Mouse (Mus musculus): ENCODE measurements around the gene Trpc5. TPM values are rescaled to one million over a fixed set of nuclear protein-coding genes. Genes with fewer than 3 reads are reported as not detected.
A peak's percentile ranks its signal among the peaks of the same experiment; 100 is the strongest.

Trpc5 gene
- total and polyA plus RNA-seq, 2 experiments from 2014 or later, result 3.8 to 17.5 TPM

DNA sequence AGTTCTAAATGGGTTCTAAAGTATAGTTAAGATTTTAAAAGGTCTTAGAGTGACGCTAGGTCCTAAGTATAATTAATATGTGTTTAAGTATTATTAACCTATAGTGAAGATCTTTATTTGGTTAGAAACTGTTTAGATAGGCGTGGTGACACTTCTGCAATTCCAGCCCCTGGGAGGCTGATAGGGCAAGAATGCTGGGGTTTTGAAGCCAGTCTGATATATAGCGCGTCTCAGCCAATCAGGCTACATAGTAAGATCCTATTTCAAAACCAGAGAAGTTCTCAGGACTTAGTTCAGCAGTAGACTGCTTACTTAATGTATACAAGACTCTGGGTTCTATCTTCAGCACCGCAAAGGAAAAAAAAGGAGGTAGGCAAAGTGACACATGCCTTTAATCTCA is 231.7 kb downstream of the Trpc5 start, which contains the start of gene Trpc5os:
TSS of gene Trpc5os (plus strand) at position 301 of the 400 bp plus-strand sequence.
- 86% methylated on average over 5 of the region's 5 CpGs for WGBS
- H3K27ac ChIP-seq (ENCODE audit: low read depth, low read length), result no peak within 1 kb of the TSS
- no peak for TF ChIP-seq CTCF (IDR thresholded peaks at IDR 0.05; ENCODE audit: low read depth)
- DNase-seq (no peak), ATAC-seq (no peak)
- no peaks in the 10 kb centered on the region for H3K36me3 ChIP-seq (ENCODE audit: insufficient read depth)
- no peak within 1 kb of the TSS for H3K9ac ChIP-seq
- no peaks in the 10 kb centered on the region for H3K9me3 ChIP-seq (ENCODE audit: low read length)
- no peak within 1 kb of the TSS for H3K4me2 ChIP-seq (ENCODE audit: low read depth)
- no peak within 1 kb of the TSS for H3K4me3 ChIP-seq (ENCODE audit: low read depth, low read length)
- no peaks in the 10 kb centered on the region for H3K4me1 ChIP-seq (ENCODE audit: insufficient read depth)
- no peaks in the 10 kb centered on the region for H3K27me3 ChIP-seq (ENCODE audit: insufficient read depth, low read length)

DNA sequence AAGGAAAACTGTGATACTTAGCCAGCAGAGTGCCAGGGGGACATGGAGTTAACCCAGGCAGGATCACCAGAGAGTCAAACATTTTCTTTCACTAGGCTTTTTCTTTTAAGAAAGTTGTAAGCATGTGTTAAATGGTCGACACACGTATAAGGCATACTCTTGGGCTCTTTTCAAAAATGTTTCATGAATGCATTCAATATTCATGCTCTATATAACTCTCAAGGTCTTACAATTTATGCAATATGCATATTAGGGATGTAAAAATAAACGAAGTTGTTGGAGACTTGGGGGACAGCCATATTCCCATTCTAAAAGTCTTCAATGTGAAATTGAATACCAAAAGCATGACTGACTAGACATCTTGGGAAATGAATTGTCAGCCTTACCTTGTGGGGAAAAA is 264.1 kb downstream of the Trpc5 start:
- no peaks in the 10 kb centered on the region for H3K4me1 ChIP-seq (ENCODE audit: insufficient read depth)
- H3K4me3 ChIP-seq (ENCODE audit: low read depth, low read length), result no peak overlapping the region
- DNase-seq, result no peak
- no peak overlapping the region for H3K9ac ChIP-seq
- TF ChIP-seq CTCF (IDR thresholded peaks at IDR 0.05; ENCODE audit: low read depth), result no peak
- no peak overlapping the region for H3K27ac ChIP-seq (ENCODE audit: low read depth, low read length)
- WGBS, result 69% methylated on average over 3 of the region's 3 CpGs
- H3K9me3 ChIP-seq (ENCODE audit: low read length), result no peaks in the 10 kb centered on the region
- ATAC-seq, result peak; percentile 51; the same call in 1 of the 2 replicates
- H3K4me2 ChIP-seq (ENCODE audit: low read depth), result no peak overlapping the region
- no peaks in the 10 kb centered on the region for H3K36me3 ChIP-seq (ENCODE audit: insufficient read depth)
- H3K27me3 ChIP-seq (ENCODE audit: insufficient read depth, low read length), result no peaks in the 10 kb centered on the region

DNA sequence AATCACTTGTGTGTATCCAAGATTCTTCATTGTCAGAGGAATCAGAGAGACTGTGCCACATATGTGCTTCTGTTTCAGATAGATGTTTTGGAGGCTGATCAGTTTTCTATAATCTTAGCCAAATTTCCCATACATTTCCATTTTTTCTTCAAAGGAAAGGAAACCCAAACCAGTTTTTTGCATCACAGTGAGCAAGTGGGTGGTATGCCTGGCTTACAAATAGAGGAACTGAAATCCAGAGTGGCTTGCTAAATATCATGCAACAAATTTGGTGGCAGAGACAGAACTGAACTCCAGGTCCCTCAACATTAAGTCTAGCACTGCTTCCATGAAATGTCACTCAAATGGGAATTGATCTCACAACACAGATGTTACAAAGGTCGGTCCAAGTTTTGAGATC is 266.9 kb downstream of the Trpc5 start:
- ATAC-seq, result peak; percentile 16; the same call in 1 of the 2 replicates

DNA sequence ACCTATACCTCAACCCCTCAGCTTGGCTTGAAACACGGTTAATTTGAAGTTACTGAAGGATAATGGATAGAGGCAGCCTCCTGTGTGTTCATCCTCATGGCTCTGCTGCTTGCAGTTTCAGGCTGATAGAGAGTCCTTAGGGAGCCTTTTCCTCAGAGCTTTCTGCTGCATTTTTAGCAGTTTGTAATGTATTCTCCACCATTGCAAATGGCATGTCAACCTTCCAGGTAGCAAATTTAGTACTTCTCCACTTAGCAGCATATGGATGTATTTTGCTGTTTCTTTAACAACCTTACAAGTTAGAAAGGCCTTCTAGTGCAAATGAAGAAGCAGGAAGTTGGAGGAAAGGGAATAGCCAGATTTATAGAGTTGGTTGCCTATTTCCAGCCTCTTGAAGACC is 267.7 kb downstream of the Trpc5 start:
- WGBS, result 38% methylated on average over 1 of the region's 1 CpGs
- H3K9me3 ChIP-seq (ENCODE audit: low read length), result no peaks in the 10 kb centered on the region
- no peak overlapping the region for H3K27ac ChIP-seq (ENCODE audit: low read depth, low read length)
- H3K9ac ChIP-seq, result no peak overlapping the region
- no peak overlapping the region for H3K4me3 ChIP-seq (ENCODE audit: low read depth, low read length)
- no peak overlapping the region for H3K4me2 ChIP-seq (ENCODE audit: low read depth)
- H3K36me3 ChIP-seq (ENCODE audit: insufficient read depth), result no peaks in the 10 kb centered on the region
- TF ChIP-seq CTCF (IDR thresholded peaks at IDR 0.05; ENCODE audit: low read depth), result no peak
- H3K27me3 ChIP-seq (ENCODE audit: insufficient read depth, low read length), result no peaks in the 10 kb centered on the region
- ATAC-seq (peak; percentile 14; the same call in 1 of the 2 replicates), DNase-seq (no peak)
- H3K4me1 ChIP-seq (ENCODE audit: insufficient read depth), result no peaks in the 10 kb centered on the region

More for the DNA sequence above, 266.9 kb downstream of the Trpc5 start:
- no peak for TF ChIP-seq CTCF (IDR thresholded peaks at IDR 0.05; ENCODE audit: low read depth)
- peak; percentile 4 for DNase-seq
- no peak overlapping the region for H3K9ac ChIP-seq
- no peak overlapping the region for H3K4me3 ChIP-seq (ENCODE audit: low read depth, low read length)
- H3K4me1 ChIP-seq (ENCODE audit: insufficient read depth), result no peaks in the 10 kb centered on the region
- 83% methylated on average over 1 of the region's 1 CpGs for WGBS
- H3K9me3 ChIP-seq (ENCODE audit: low read length), result no peaks in the 10 kb centered on the region
- no peaks in the 10 kb centered on the region for H3K27me3 ChIP-seq (ENCODE audit: insufficient read depth, low read length)
- no peaks in the 10 kb centered on the region for H3K36me3 ChIP-seq (ENCODE audit: insufficient read depth)
- H3K27ac ChIP-seq (ENCODE audit: low read depth, low read length), result no peak overlapping the region
- H3K4me2 ChIP-seq (ENCODE audit: low read depth), result no peak overlapping the region

DNA sequence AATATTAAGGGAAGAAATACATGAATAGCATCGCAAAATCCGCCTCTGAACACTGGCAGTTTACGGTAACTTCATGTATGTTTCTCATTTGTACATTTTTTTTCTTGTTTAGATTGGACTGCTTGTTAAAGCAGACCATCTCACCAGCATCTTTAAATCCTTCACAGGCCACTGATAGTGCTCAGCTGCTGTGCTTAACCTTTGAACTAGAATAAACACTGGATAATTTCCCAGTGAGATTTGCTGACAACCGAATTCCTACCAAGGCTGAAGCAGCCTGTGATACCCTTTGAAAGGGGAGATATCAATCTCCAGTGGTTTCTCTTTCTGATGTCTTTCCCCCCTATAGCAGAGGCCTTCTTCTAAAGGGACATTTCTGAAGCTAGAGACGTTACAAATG is 279.9 kb downstream of the Trpc5 start:
- DNase-seq (no peak), ATAC-seq (no peak)
- H3K27ac ChIP-seq (ENCODE audit: low read depth, low read length), result no peak overlapping the region
- H3K27me3 ChIP-seq (ENCODE audit: insufficient read depth, low read length), result no peaks in the 10 kb centered on the region
- 88% methylated on average over 5 of the region's 5 CpGs for WGBS
- no peaks in the 10 kb centered on the region for H3K4me1 ChIP-seq (ENCODE audit: insufficient read depth)
- no peak overlapping the region for H3K4me2 ChIP-seq (ENCODE audit: low read depth)
- H3K36me3 ChIP-seq (ENCODE audit: insufficient read depth), result no peaks in the 10 kb centered on the region
- no peak overlapping the region for H3K4me3 ChIP-seq (ENCODE audit: low read depth, low read length)
- no peak overlapping the region for H3K9ac ChIP-seq
- no peak for TF ChIP-seq CTCF (IDR thresholded peaks at IDR 0.05; ENCODE audit: low read depth)
- no peaks in the 10 kb centered on the region for H3K9me3 ChIP-seq (ENCODE audit: low read length)

DNA sequence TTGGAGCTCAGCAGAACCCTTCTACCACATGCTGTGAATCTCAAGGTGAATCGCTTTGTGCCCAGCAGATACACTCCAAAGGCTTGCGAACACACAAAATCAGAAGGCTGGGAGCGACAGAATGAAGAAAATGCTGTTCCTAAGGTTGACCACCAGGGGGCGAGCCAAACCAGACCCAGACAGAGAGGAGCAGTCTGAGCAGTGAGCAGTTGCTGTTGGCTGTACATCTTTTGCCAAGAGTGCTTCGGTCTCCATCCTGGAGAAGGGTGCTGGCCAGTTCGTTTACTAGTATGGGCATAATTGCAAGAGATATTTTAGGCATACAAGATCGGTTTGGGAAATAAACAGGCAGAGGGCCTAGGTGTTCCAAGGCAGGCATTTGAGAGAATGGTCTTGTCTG is 284.5 kb downstream of the Trpc5 start:
- Histone ChIP-seq H3K27ac (ENCODE audit: low read depth, low read length) (no peak overlapping the region), H3K9me3 (ENCODE audit: low read length) (no peaks in the 10 kb centered on the region), H3K27me3 (ENCODE audit: insufficient read depth, low read length) (no peaks in the 10 kb centered on the region), H3K4me1 (ENCODE audit: insufficient read depth) (no peaks in the 10 kb centered on the region), H3K9ac (no peak overlapping the region), H3K36me3 (ENCODE audit: insufficient read depth) (no peaks in the 10 kb centered on the region), H3K4me3 (ENCODE audit: low read depth, low read length) (no peak overlapping the region), H3K4me2 (ENCODE audit: low read depth) (no peak overlapping the region)
- ATAC-seq (peak; percentile 86), DNase-seq (peak; percentile 75)
- WGBS, result 32% methylated on average over 7 of the region's 7 CpGs
- peak; percentile 87 for TF ChIP-seq CTCF (IDR thresholded peaks at IDR 0.05; ENCODE audit: low read depth)

DNA sequence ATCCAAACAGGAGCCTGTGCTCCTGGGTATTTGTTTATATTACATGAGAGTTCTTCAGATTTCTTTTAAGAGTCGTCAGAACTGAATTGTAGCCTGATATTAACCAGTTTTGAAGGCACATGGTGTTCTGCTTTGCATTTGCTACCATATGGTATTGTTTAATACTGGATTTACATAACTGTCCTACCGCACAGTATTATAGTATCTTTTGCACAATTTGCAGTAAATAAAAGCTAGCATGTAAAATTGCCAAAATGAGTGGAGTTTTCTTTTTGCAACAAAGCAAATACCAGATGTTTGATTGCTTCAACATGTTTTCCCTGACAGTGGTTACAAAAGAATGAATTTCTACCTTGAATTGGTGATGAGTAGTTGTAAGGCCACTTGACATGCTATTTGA is 313.8 kb downstream of the Trpc5 start:
- H3K4me2 ChIP-seq (ENCODE audit: low read depth), result no peak overlapping the region
- H3K4me3 ChIP-seq (ENCODE audit: low read depth, low read length), result no peak overlapping the region
- H3K27ac ChIP-seq (ENCODE audit: low read depth, low read length), result no peak overlapping the region
- DNase-seq (no peak), ATAC-seq (no peak)
- no peaks in the 10 kb centered on the region for H3K27me3 ChIP-seq (ENCODE audit: insufficient read depth, low read length)
- no peak for TF ChIP-seq CTCF (IDR thresholded peaks at IDR 0.05; ENCODE audit: low read depth)
- H3K9me3 ChIP-seq (ENCODE audit: low read length), result no peaks in the 10 kb centered on the region
- H3K36me3 ChIP-seq (ENCODE audit: insufficient read depth), result no peaks in the 10 kb centered on the region
- no peak overlapping the region for H3K9ac ChIP-seq
- 65% methylated on average over 2 of the region's 2 CpGs for WGBS
- no peaks in the 10 kb centered on the region for H3K4me1 ChIP-seq (ENCODE audit: insufficient read depth)

DNA sequence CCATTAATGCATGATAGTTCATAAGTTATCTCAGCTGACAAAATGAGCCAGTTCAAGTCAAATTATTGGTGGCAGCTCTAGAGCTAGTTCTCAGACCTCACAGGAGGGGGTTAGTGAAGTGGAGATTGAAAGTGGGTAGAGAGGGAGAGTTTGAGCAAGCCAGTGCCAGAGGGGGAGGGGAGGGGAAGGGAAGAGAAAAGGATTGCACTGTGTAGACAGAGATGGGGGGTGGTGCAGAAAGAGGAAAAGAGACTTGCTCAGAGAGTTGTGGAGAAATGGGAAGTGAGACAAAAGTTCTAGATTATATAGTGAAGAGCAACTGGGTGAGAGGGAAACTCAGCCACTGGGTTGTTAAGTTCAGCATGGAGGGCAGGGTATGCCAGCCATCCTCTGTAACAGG is 349.6 kb downstream of the Trpc5 start:
- H3K4me2 ChIP-seq (ENCODE audit: low read depth), result no peak overlapping the region
- no peak for DNase-seq
- no peak for ATAC-seq
- H3K4me3 ChIP-seq (ENCODE audit: low read depth, low read length), result no peak overlapping the region
- no peak for TF ChIP-seq CTCF (IDR thresholded peaks at IDR 0.05; ENCODE audit: low read depth)
- no peaks in the 10 kb centered on the region for H3K36me3 ChIP-seq (ENCODE audit: insufficient read depth)
- no peak overlapping the region for H3K27ac ChIP-seq (ENCODE audit: low read depth, low read length)
- H3K9me3 ChIP-seq (ENCODE audit: low read length), result no peaks in the 10 kb centered on the region
- H3K9ac ChIP-seq, result no peak overlapping the region
- no peaks in the 10 kb centered on the region for H3K4me1 ChIP-seq (ENCODE audit: insufficient read depth)
- no peaks in the 10 kb centered on the region for H3K27me3 ChIP-seq (ENCODE audit: insufficient read depth, low read length)

All from forebrain, postnatal 0 days (tissue).